Mouse (Mus musculus) myocyte (in vitro differentiated cells): ENCODE data around the gene Ofd1.

Experiments used
- CEBPB ChIP-seq: IDR thresholded peaks from 2 replicates; pipeline ENCODE4 v1.6.1; 2011; ENCODE audit warnings: mild to moderate bottlenecking, moderate library complexity; ENCODE audit not compliant: poor library complexity, insufficient read depth, severe bottlenecking
- E2F4 ChIP-seq: IDR thresholded peaks from one replicate; pipeline ENCODE4 v1.6.1; 2011; ENCODE audit warnings: mild to moderate bottlenecking, control low read depth, moderate library complexity; ENCODE audit not compliant: insufficient read depth
- MAX ChIP-seq: IDR thresholded peaks from one replicate; pipeline ENCODE4 v1.6.1; 2011; ENCODE audit warnings: low read depth, mild to moderate bottlenecking, control low read depth
- MYOD1 ChIP-seq, 3 experiments: IDR thresholded peaks; one replicate each; pipeline ENCODE4 v1.6.1; 2011; ENCODE audit warnings: control low read depth in 2 of 3, low read depth in 2 of 3, mild to moderate bottlenecking in 2 of 3, moderate library complexity in 1 of 3; ENCODE audit not compliant: insufficient read length in 2 of 3, control insufficient read depth in 1 of 3
- MYOG ChIP-seq, 3 experiments: IDR thresholded peaks; one replicate each; pipeline ENCODE4 v1.6.1; 2011; ENCODE audit warnings: control low read depth in 2 of 3, low read depth in 2 of 3, mild to moderate bottlenecking in 2 of 3; ENCODE audit not compliant: insufficient read length in 2 of 3, control insufficient read depth in 1 of 3, insufficient read depth in 1 of 3
- POLR2A ChIP-seq: IDR thresholded peaks from one replicate; pipeline ENCODE4 v1.6.1; 2011; ENCODE audit warnings: low read depth, mild to moderate bottlenecking, control low read depth, moderate library complexity; ENCODE audit not compliant: insufficient read length
- POLR2AphosphoS2 ChIP-seq: IDR thresholded peaks from one replicate; pipeline ENCODE4 v1.6.1; 2011; ENCODE audit warnings: low read depth, control low read depth; ENCODE audit not compliant: insufficient read length
- SRF ChIP-seq: IDR thresholded peaks from one replicate; pipeline ENCODE4 v1.6.1; 2011; ENCODE audit warnings: low read depth; ENCODE audit not compliant: control insufficient read depth, insufficient read length
- TCF12 ChIP-seq: IDR thresholded peaks from one replicate; pipeline ENCODE4 v1.6.1; 2011; ENCODE audit warnings: mild to moderate bottlenecking, control low read depth; ENCODE audit not compliant: poor library complexity, insufficient read depth, severe bottlenecking

GRCm38 (mm10) chrX:166393753-166394152, 46.8 kb downstream of the Ofd1 start:
- TF ChIP-seq POLR2A (no peak), CEBPB (no peak), MAX (no peak), TCF12 (no peak), MYOG (IDR thresholded peaks at IDR 0.05; ENCODE audit: control insufficient read depth in 1 of 3, insufficient read depth in 1 of 3, insufficient read length in 2 of 3, low read depth in 2 of 3) (no peak), SRF (no peak), POLR2AphosphoS2 (no peak), E2F4 (no peak), MYOD1 (IDR thresholded peaks at IDR 0.05; ENCODE audit: control insufficient read depth in 1 of 3, insufficient read length in 2 of 3, low read depth in 2 of 3) (no peak)
